Mouse (Mus musculus) lung, postnatal 0 days (tissue): ENCODE data around the gene Mon1a. TPM values are rescaled to one million over a fixed set of nuclear protein-coding genes. Genes with fewer than 3 reads are reported as not detected.
A peak's percentile ranks its signal among the peaks of the same experiment; 100 is the strongest.

Experiments used
- ATAC-seq: fragments of 200-750 bp; cut with Nextera tagmentation; 2 replicates; pipeline ENCODE4 v1.8.0; 2017; ENCODE audit warnings: moderate library complexity
- DNase-seq: peaks from one replicate; pipeline ENCODE4 v3.0.0-alpha.2; 2016; ENCODE audit warnings: low spot score
- H3K27ac ChIP-seq: fragments of 300-500 bp; sonication (generic); 2 replicates; pipeline ENCODE4 v1.5.1; 2014; ENCODE audit warnings: antibody characterized with exemption, mild to moderate bottlenecking, low read length, mixed read lengths
- H3K27me3 ChIP-seq: fragments of 300-500 bp; sonication (generic); replicated peaks from 2 replicates; pipeline ENCODE4 v1.6.1; 2014; ENCODE audit warnings: low read length, mixed read lengths; ENCODE audit not compliant: insufficient read depth
- H3K36me3 ChIP-seq: fragments of 300-500 bp; sonication (generic); 2 replicates; pipeline ENCODE4 v1.6.1; 2014; ENCODE audit warnings: low read length, mixed read lengths; ENCODE audit not compliant: insufficient read depth
- H3K4me1 ChIP-seq: fragments of 300-500 bp; sonication (generic); 2 replicates; pipeline ENCODE4 v1.6.1; 2014; ENCODE audit warnings: antibody characterized with exemption, low read depth, low read length, mixed read lengths; ENCODE audit not compliant: insufficient read depth
- H3K4me2 ChIP-seq: fragments of 300-500 bp; sonication (generic); replicated peaks from 2 replicates; pipeline ENCODE4 v1.6.1; 2014; ENCODE audit warnings: low read depth, mild to moderate bottlenecking, low read length, moderate library complexity, mixed read lengths
- H3K4me3 ChIP-seq: fragments of 300-500 bp; sonication (generic); 2 replicates; pipeline ENCODE4 v1.5.1; 2014; ENCODE audit warnings: low read depth, low read length
- H3K9ac ChIP-seq: fragments of 300-500 bp; sonication (generic); replicated peaks from 2 replicates; pipeline ENCODE4 v1.6.1; 2014; ENCODE audit warnings: low read depth, mild to moderate bottlenecking
- H3K9me3 ChIP-seq: fragments of 300-500 bp; sonication (generic); 2 replicates; pipeline ENCODE4 v1.6.1; 2016; ENCODE audit warnings: low read length, mixed read lengths
- CTCF ChIP-seq: IDR thresholded peaks from 2 replicates; pipeline ENCODE4 v1.5.1; 2016; ENCODE audit warnings: antibody characterized with exemption, mild to moderate bottlenecking
- EP300 ChIP-seq: IDR thresholded peaks from 2 replicates; pipeline ENCODE4 v1.6.1; 2016; ENCODE audit warnings: antibody characterized with exemption, mild to moderate bottlenecking, control low read depth
- WGBS: fragments of 180-500 bp; shearing (Covaris S2); extraction: QIAGEN DNeasy Blood & Tissue Kit; methylation state at CpG from one replicate; pipeline ENCODE4 v1.1.7; 2014; 5-methylcytosine and 5-hydroxymethylcytosine counted together
- polyA plus RNA-seq: library from polyadenylated mRNA; unstranded; fragments of >200 nt; fragmentation: Nextera tagmentation; extraction: Ambion mirVana; gene quantifications from 2 replicates; pipeline ENCODE4 v1.2.1, GENCODE M21; 2015

Gene Mon1a
- polyA plus RNA-seq, 1 experiment from 2014 or later: 12.3 TPM

DNA sequence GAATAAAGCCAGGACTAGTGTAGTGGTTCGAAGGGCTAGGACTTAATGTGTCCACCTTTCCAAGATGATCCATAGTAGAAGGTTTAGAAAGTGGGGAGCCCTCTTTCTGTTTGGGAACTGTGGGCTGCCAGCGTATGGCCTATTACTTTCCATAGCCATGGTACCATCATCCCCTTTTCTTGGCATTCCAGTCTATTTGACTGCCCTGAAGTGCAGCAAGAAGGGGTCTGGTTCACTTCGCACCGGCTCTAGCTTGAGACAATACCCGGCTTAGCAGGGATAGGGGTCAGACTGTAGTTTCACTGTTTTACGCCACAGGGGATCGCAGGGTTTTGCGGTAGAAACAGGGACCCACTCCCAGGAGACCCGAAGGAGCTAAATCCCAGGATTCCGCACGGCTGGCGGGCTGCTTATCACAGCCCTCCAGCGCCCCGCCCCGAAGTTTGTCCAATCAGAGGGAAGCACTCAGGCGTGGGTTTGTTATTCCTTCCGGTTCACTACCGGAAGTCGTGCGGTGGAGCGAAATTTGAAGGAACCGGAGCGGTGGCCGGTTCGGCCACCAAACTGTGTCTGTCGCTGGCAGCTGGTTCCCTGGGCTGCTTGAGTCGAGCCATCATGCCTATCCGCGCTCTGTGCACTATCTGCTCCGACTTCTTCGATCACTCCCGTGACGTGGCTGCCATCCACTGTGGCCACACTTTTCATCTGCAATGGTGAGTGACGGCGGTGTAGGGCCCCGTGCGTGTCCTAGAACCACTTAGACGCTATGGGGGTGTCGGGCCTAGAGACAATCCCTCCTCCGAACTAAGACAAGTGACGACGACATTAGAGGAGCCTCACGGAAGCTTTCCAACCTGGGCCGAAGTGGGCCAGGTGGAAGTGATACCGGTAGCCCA is 62.8 kb downstream of the Mon1a start:
- H3K4me2 ChIP-seq: peak overlapping the region; percentile 88
- no peaks in the 10 kb centered on the region for H3K9me3 ChIP-seq
- no peaks in the 10 kb centered on the region for H3K27me3 ChIP-seq
- peak overlapping the region; percentile 57 for H3K4me3 ChIP-seq
- 10% methylated on average over 45 of the region's 45 CpGs for WGBS
- peak; percentile 94 for DNase-seq
- peak; percentile 97 for ATAC-seq
- TF ChIP-seq CTCF (no peak), EP300 (no peak; the same call in 1 of the 2 replicates)
- 0 out of 2 replicates have a peak overlapping the region, but pooled peaks have one; percentile 28 for H3K27ac ChIP-seq
- no peaks in the 10 kb centered on the region; the same call in 1 of the 2 replicates for H3K4me1 ChIP-seq
- peak overlapping the region; percentile 24 for H3K9ac ChIP-seq
- H3K36me3 ChIP-seq: no peaks in the 10 kb centered on the region

Other genes starting within 250 kb of the Mon1a start
- 0.51 and 0.81 TPM in 2 replicates for gene Slc38a3, start 218.6 kb upstream of the Mon1a start, polyA plus RNA-seq
- gene Gnat1, start 208.4 kb upstream of the Mon1a start, polyA plus RNA-seq: 0.23 and 0.30 TPM in 2 replicates
- gene Sema3f, start 177.7 kb upstream of the Mon1a start, polyA plus RNA-seq: 23.4 and 24.9 TPM in 2 replicates
- gene Rbm5, start 117.2 kb upstream of the Mon1a start, polyA plus RNA-seq: 119 and 128 TPM in 2 replicates
- 35.6 and 40.9 TPM in 2 replicates for gene Rbm6, start 14.9 kb upstream of the Mon1a start, polyA plus RNA-seq
- gene Mst1r, start 18.7 kb downstream of the Mon1a start, polyA plus RNA-seq: 3.1 and 3.5 TPM in 2 replicates
- not detected in 2 replicates for gene Actl11, start 40.3 kb downstream of the Mon1a start, polyA plus RNA-seq
- gene Camkv, start 47.5 kb downstream of the Mon1a start, polyA plus RNA-seq: 0.12 and 0.35 TPM in 2 replicates
- gene Traip, start 62.0 kb downstream of the Mon1a start, polyA plus RNA-seq: 2.2 and 2.6 TPM in 2 replicates
- gene Uba7, start 87.4 kb downstream of the Mon1a start, polyA plus RNA-seq: 33.2 and 33.3 TPM in 2 replicates
- 1.8 and 3.6 TPM in 2 replicates for gene Gm20661, start 94.9 kb downstream of the Mon1a start, polyA plus RNA-seq
- gene Inka1, start 97.7 kb downstream of the Mon1a start, polyA plus RNA-seq: 65.0 and 68.5 TPM in 2 replicates
- gene Cdhr4, start 104.3 kb downstream of the Mon1a start, polyA plus RNA-seq: 7.8 and 8.9 TPM in 2 replicates
- 0.17 and 0.44 TPM in 2 replicates for gene Gm20662, start 108.2 kb downstream of the Mon1a start, polyA plus RNA-seq
- 52.0 and 53.9 TPM in 2 replicates for gene Ip6k1, start 114.3 kb downstream of the Mon1a start, polyA plus RNA-seq
- 25.5 and 26.5 TPM in 2 replicates for gene Gmppb, start 161.1 kb downstream of the Mon1a start, polyA plus RNA-seq
- 1.6 and 1.7 TPM in 2 replicates for gene Amigo3, start 165.0 kb downstream of the Mon1a start, polyA plus RNA-seq
- gene Mst1, start 192.3 kb downstream of the Mon1a start, polyA plus RNA-seq: 0.62 and 1.1 TPM in 2 replicates
- 19.7 and 20.4 TPM in 2 replicates for gene Rnf123, start 195.2 kb downstream of the Mon1a start, polyA plus RNA-seq
- gene Apeh, start 206.5 kb downstream of the Mon1a start, polyA plus RNA-seq: 29.3 and 34.6 TPM in 2 replicates